Mouse (Mus musculus) urinary bladder, adult 18-20 months (tissue): ENCODE results near the gene Nab2.

Source experiments
- DNase-seq, 2 experiments: peaks; one replicate each; pipeline ENCODE4 v3.0.0; 2022; ENCODE audit warnings: low spot score in 2 of 2, mixed read lengths in 2 of 2

The Nab2 gene

GRCm38 (mm10) chr10:127643553-127644238 is 24.7 kb downstream of the Nab2 start:
- peak in 1 of 2 experiments; percentile 84 for DNase-seq

GRCm38 (mm10) chr10:127642772-127643552 is 25.4 kb downstream of the Nab2 start, which contains the start of gene Stat6:
TSS of gene Stat6 (plus strand) at chr10:127642986.
- DNase-seq, result peak; percentile 67 to 82

GRCm38 (mm10) chr10:127641861-127642771 is 26.3 kb downstream of the Nab2 start:
- DNase-seq, result peak; percentile 74 to 83

- DNase-seq, result no peak
These were observed 27.9 kb downstream of the Nab2 start for GRCm38 (mm10) chr10:127640421-127640820.

- no peak for DNase-seq
These were observed 35.6 kb downstream of the Nab2 start for GRCm38 (mm10) chr10:127632668-127633271.

GRCm38 (mm10) chr10:127631261-127632214 is 36.8 kb downstream of the Nab2 start:
- DNase-seq, result no peak

- DNase-seq, result no peak
These were observed 41.9 kb downstream of the Nab2 start for GRCm38 (mm10) chr10:127626433-127626832.

- no peak for DNase-seq
These were observed 44.7 kb downstream of the Nab2 start for GRCm38 (mm10) chr10:127623439-127624216.

GRCm38 (mm10) chr10:127622661-127623060 is 45.7 kb downstream of the Nab2 start:
- DNase-seq, result no peak

- DNase-seq, result peak; percentile 74 to 81
These were observed 46.3 kb downstream of the Nab2 start for GRCm38 (mm10) chr10:127622057-127622392.

- DNase-seq, result peak; percentile 92 to 96
These were observed 46.9 kb downstream of the Nab2 start for GRCm38 (mm10) chr10:127621191-127622056.

- no peak for DNase-seq
These were observed 47.8 kb downstream of the Nab2 start, which contains the start of gene Lrp1 for GRCm38 (mm10) chr10:127620406-127621190. TSS of gene Lrp1 (minus strand) at chr10:127621148.

GRCm38 (mm10) chr10:127619941-127620405 is 48.4 kb downstream of the Nab2 start:
- no peak for DNase-seq

GRCm38 (mm10) chr10:127619119-127619721 is 49.1 kb downstream of the Nab2 start:
- no peak for DNase-seq

- no peak for DNase-seq
These were observed 50.2 kb downstream of the Nab2 start for GRCm38 (mm10) chr10:127618173-127618572.

GRCm38 (mm10) chr10:127617294-127617693 is 51.1 kb downstream of the Nab2 start:
- DNase-seq, result no peak

- DNase-seq, result no peak
These were observed 52.1 kb downstream of the Nab2 start for GRCm38 (mm10) chr10:127616261-127616679.
